Mouse (Mus musculus) embryonic stem cell, embryonic (primary cell): ENCODE results near the gene Slc19a1.

Source experiments
- CTCF ChIA-PET, 4 experiments: fragments of 300-600 bp in 2 of 4; fragments of 350-600 bp in 2 of 4; sonication (Branson Sonifier 250); formaldehyde crosslinking; loops; one replicate each; lab custom pipeline; 2022; ENCODE audit warnings: inconsistent platforms in 2 of 4; lab: Charles Lee
- POLR2A ChIA-PET, 4 experiments: fragments of 300-600 bp in 2 of 4; fragments of 350-600 bp in 2 of 4; sonication (Branson Sonifier 250); formaldehyde crosslinking; loops; one replicate each; lab custom pipeline; 2022; ENCODE audit warnings: antibody characterized with exemption in 4 of 4, inconsistent platforms in 1 of 4; lab: Charles Lee

Gene Slc19a1

DNA sequence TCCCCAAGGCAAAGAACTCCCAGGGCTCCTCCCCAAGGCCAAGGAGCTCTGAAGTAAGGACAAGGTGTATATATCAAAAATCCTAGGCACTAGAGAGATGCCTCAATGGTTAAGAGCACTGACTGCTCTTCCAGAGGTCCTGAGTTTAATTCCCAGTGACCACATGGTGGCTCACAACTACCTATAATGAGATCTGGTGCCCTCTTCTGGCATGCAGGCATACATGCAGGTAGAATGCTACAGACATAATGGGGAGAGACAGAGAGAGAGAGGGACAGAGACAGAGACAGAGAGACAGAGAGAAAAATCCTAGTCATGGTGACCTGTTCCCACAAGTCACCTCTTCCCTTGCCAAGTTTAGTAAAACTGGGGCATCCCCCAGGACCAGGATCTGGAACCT is 32.6 kb downstream of the Slc19a1 start:
- POLR2A ChIA-PET = interaction anchor here in 1 of 4 experiments (0.6 to 4.9 kb wide), 3 partner anchors 13 to 103 kb away, joined by 3 to 32 read pairs (median 5); partner anchors contain the start of gene Pcbp3
- CTCF ChIA-PET = interaction anchor here in 2 of 4 experiments (0.5 to 1.2 kb wide), 3 partner anchors 11 to 229 kb away, joined by 3 to 4 read pairs (median 4); no protein-coding TSS in a partner anchor

DNA sequence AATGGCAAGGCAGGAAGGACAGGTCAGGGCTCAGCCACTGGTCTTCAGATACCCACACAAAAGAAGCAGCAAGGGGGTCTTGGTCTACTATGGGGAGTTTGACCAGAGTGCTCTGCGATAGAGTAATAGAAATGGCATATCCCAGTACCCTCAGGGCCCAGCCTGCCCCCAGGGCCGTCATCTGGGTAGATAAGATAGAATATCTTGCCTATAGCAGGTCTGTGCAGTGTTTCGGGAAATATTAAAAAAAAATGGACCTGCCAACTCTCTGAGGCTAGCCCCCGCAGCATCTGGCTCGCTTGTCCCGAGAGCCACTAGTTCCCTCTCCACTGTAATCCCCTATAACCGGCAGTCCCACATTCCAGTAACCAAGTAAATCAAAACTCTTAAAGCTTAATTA is 36.4 kb downstream of the Slc19a1 start:
- CTCF ChIA-PET = interaction anchor here in 1 of 4 experiments (1.0 kb wide), 1 partner anchor 245 kb away, joined by 3 read pairs; no protein-coding TSS in a partner anchor

DNA sequence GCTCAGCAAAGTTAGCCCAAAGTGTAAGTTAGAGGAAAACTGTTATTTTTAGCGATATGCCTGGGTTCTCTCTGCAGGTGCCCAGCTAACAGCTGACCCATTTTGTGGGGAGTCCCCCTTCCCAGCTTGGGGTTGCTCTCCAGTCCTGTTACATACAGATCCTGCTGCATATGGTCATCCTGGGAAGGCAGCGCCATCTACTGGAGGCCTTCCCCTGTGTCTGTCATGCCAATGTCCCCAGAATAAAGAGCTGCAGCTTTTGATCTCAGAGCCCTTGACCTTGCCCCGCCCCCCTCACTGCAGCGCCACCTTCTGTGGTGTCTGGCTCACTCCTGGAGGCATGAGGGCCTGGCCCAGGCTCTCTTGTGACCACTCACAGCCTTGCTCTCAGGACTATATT is 38.0 kb downstream of the Slc19a1 start:
- CTCF ChIA-PET = interaction anchor here (0.6 to 2.4 kb wide), 31 partner anchors 10 to 952 kb away, joined by 3 to 14 read pairs (median 3); partner anchors contain the start of genes Pcbp3 (in 1 of the 4) and Pofut2 (in 1 of the 4)
- POLR2A ChIA-PET = interaction anchor here in 2 of 4 experiments (0.9 to 1.5 kb wide), 5 partner anchors 12 to 108 kb away, joined by 3 to 5 read pairs (median 3); partner anchors contain the start of gene Pcbp3 (in 1 of the 2)

More for the DNA sequence above, 36.4 kb downstream of the Slc19a1 start:
- POLR2A ChIA-PET = interaction anchor here in 1 of 4 experiments (1.1 kb wide), 1 partner anchor 191 kb away, joined by 3 read pairs; the partner anchor contains the start of gene Pofut2

DNA sequence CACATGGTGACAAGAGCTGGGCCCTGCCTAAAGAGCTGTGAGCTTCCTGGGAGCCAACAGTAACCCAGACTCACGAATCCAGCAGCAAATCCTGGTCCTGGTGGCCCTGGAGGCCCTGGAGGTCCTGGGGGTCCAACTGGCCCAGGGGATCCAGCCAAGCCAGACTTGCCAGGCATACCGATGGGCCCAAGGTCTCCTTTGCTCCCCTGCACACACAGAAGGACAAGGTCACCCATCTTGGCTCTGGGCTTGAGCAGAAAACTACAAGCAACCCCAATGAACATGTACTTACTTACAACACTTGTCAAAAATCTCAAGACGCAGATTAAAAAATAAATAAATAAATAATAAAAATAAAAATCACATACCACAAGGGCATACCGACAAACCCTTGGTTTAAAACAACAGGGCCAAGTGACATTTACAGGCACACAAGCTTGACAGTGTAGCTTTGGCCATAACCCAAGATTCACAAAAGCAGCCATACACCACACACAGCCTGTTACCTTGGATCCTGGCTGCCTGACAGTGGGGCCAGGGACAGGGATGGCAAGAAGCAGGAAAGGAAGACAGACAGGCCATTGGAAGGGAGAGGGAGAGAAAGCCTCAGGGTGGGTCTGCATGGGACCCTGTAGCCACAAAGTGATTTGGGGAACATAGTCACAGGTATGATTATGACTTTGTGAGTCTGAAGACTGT is 42.4 kb downstream of the Slc19a1 start:
- POLR2A ChIA-PET = interaction anchor here in 1 of 4 experiments (0.6 kb wide), 1 partner anchor 19 kb away, joined by 3 read pairs; no protein-coding TSS in a partner anchor

DNA sequence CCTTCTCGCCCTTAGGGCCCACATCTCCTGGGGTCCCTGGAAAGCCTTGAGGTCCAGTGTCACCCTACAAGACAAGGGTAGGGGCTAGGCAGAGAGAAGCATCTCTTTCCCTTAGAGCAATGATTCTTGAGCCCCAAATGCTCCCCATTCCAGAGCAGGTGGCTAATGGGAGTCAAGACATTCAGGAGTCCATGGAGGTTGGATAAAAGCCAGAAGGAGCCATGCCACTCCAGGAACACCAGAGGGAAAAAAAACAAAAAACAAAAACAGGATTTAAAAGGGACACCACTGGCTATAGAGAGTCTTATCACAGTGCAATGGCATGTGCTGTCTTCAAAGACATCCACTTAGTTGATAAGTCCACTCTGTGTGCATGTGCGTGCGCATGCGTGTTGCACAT is 46.4 kb downstream of the Slc19a1 start:
- POLR2A ChIA-PET = no interaction called here
- CTCF ChIA-PET = interaction anchor here in 1 of 4 experiments (1.5 kb wide), 1 partner anchor 52 kb away, joined by 3 read pairs; no protein-coding TSS in a partner anchor

More for the DNA sequence above, 42.4 kb downstream of the Slc19a1 start:
- CTCF ChIA-PET = no interaction called here

DNA sequence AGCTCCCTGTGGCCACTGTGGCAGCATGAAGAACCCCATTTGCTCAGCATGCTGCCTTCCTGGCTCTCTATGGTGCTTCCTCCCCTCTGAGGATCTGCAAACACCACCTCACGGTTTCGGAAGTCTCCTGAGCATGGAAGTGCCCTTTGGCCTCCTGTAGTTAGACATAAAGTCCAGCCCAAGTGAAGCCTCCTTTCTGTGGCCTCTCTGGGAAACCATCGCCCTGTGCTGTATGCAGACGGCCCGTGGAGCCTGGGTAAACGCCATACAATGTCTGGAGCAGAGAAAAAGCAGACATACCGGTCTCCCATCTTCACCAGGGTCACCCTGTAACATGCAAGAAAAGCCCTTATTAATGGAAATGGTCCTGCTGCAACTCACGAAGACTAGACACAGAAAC is 46.9 kb downstream of the Slc19a1 start:
- ChIA-PET CTCF (interaction anchor here in 1 of 4 experiments (1.5 kb wide), 1 partner anchor 52 kb away, joined by 3 read pairs; no protein-coding TSS in a partner anchor), POLR2A (no interaction called here)

DNA sequence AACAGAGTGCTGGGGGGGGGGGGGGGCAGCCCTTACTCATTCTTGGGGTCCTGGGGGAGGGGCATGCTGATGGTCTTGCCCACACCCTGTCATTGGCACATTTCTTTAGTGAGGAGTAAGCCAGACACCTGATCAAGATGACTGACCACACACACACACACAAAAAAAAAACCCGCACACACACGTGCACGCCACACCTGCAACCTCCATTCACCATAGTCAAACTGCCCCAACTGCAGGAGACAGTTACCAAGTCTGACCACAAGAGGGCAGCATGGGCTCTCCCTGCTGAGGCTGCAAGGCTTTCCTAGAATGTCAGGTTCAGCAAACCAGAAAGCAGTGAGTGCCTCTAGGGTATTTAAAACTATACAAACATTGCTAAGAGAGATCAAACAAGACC is 50.4 kb downstream of the Slc19a1 start:
- POLR2A ChIA-PET = interaction anchor here in 1 of 4 experiments (0.6 to 1.5 kb wide), 4 partner anchors 9 to 49 kb away, joined by 3 to 4 read pairs (median 4); no protein-coding TSS in a partner anchor
- CTCF ChIA-PET = interaction anchor here in 3 of 4 experiments (0.7 to 1.4 kb wide), 3 partner anchors 11 to 271 kb away, joined by 3 to 4 read pairs (median 3); no protein-coding TSS in a partner anchor

DNA sequence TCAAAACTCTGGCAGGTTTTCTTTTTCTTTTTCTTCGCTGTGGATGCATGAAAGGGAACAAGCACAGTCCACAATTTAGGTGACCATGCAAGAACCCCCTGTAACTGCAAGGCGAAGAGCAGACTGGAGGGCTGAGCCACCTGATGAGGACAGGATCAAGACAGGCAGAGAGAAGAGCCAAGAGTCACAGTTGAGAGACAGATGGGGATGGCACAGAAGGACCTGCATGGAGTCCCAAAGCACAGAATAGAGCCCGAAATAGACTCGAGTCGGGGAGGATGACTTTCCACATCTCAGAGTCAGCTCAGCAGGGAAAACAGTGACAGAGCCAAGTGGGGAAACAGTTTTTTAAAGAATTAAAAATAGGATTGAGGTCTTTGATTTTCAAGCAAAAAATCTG is 50.9 kb downstream of the Slc19a1 start:
- CTCF ChIA-PET = interaction anchor here in 1 of 4 experiments (1.4 kb wide), 2 partner anchors 48 to 270 kb away, joined by 4 to 5 read pairs; no protein-coding TSS in a partner anchor
- POLR2A ChIA-PET = interaction anchor here in 1 of 4 experiments (1.5 kb wide), 1 partner anchor 10 kb away, joined by 4 read pairs; no protein-coding TSS in a partner anchor

DNA sequence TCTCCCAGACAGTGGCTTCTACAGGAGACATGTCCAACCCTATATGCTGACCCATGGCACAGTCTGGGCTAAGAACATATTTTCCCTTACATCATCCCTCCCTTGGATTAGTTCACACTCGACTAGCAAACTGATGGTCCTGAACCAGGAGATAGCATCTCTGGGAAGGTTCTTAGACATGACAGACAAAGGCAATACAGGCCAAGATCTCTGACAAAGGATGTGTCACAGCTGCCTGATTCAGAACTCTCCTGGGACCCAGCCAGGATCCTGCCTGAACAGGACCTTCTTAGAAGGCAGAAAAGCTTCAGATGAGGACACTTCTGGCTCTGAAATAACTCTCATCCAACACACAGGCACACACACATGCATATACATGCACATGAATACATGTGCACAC is 52.5 kb downstream of the Slc19a1 start:
- POLR2A ChIA-PET = interaction anchor here in 1 of 4 experiments (0.9 kb wide), 1 partner anchor 41 kb away, joined by 3 read pairs; no protein-coding TSS in a partner anchor

DNA sequence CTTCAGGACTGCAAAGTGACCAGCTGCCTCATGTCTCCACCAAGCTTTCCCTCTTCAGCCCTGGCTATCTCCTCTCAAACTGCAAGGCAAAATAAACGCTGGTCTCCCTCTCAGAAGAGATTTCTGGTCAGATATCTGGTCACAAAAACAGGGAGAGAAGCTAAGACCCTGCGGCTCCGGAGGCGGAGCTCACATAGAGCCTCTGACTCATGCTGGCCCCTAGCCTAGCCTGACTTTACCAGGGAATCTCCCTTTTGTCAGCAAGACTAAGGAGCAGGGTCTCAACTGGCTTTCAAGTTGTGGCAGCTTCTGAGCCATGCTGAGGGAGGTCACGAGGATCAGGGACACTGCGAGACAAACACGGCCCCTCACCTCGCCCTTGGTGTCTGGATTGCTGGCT is 57.3 kb downstream of the Slc19a1 start:
- ChIA-PET CTCF (interaction anchor here in 2 of 4 experiments (0.6 to 1.9 kb wide), 8 partner anchors 8 to 1087 kb away, joined by 3 to 13 read pairs (median 3); no protein-coding TSS in a partner anchor), POLR2A (interaction anchor here in 2 of 4 experiments (0.8 to 1.7 kb wide), 4 partner anchors 9 to 75 kb away, joined by 3 to 4 read pairs (median 4); no protein-coding TSS in a partner anchor)

More for the DNA sequence above, 52.5 kb downstream of the Slc19a1 start:
- CTCF ChIA-PET = interaction anchor here in 1 of 4 experiments (0.9 kb wide), 1 partner anchor 17 kb away, joined by 4 read pairs; no protein-coding TSS in a partner anchor

DNA sequence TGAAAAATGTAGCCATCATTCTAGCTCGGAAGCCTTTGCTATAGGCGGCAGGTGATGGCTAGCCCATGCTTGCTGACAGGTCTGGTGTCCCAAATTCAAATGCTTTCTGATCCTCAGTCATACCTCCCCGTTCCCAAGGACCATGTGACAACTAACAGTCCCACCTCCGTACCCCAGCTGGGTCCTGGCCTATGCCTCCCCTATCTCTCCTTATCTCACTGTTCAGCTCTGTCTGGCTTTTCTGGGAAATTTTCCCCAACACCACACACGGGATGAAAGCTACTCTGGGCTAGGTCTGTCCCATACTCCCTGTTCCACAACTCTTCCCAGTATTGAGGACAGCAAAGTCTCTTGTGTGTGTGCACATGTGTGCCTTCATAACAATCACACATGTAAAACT is 58.0 kb downstream of the Slc19a1 start:
- ChIA-PET CTCF (interaction anchor here in 3 of 4 experiments (0.6 to 1.9 kb wide), 6 partner anchors 20 to 1088 kb away, joined by 3 to 13 read pairs (median 3); no protein-coding TSS in a partner anchor), POLR2A (no interaction called here)

DNA sequence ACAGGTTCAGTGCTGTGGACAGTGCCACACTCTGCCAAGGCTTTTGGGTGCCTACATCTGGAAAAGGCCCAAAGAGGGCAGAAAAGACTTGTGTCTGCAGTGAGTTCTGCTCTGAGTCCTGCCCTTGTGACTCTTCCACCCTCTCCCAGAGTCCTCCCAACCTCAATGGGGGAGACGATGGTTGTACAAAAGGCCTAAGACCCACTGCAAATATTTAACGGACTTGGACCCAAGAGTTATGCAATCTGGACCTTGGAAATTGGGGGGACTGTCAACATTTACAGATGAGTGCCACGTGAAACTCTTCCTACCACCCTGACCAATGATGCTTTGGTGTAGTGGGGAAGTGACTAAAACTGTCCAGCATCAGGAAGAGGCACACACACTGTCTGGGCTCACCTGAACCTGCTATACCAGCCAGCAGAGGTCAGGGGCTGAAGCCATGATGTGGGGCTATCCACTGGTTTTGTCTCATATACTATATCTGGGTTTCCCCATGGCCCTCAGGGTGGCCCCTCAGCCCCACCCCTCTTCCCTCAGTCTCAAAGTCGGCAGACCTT is 59.6 kb downstream of the Slc19a1 start:
- ChIA-PET CTCF (no interaction called here), POLR2A (no interaction called here)

DNA sequence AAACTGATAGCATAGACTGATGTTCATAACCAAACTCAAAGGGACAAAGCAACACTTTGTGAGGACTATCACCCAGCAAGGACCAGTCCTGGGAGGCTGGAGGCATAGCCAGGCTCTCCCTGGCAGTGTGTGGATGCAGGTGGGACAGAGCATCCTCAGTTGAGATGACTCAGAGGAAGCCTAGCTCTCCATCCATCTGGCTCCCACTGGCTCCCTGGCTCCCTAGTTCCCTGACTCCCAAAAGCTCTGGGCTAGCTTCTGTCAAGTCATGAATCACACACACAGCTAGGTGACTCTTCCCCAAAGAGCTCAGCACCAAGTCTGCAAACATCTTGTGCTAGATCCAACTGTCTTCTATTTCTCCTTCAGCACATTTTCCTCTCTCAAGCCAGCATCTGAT is 61.8 kb downstream of the Slc19a1 start:
- ChIA-PET CTCF (interaction anchor here in 2 of 4 experiments (0.6 to 1.1 kb wide), 3 partner anchors 12 to 37 kb away, joined by 3 read pairs; no protein-coding TSS in a partner anchor), POLR2A (interaction anchor here in 2 of 4 experiments (0.6 to 1.3 kb wide), 4 partner anchors 10 to 89 kb away, joined by 3 to 5 read pairs (median 3); no protein-coding TSS in a partner anchor)

DNA sequence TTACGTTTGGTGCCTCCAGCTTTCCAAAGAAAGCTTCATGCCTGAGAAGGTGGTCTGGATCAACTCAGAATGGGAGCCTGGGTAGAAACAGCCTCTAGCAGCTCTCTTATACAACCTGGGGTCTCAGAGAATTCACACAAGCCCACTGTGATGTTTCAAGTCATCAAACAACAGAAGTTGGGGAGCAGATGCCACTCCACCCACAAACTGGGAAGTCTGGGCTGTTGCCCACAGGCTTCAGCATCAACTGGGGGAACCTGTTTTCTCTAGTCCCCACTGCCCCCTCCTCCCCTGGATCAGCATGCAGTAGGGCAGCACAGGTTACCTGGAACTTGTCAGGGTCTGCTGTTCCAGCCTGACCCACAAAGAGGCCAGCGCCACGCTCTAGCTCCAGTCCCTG is 63.6 kb downstream of the Slc19a1 start:
- CTCF ChIA-PET = interaction anchor here in 3 of 4 experiments (0.9 to 3.6 kb wide), 4 partner anchors 26 to 447 kb away, joined by 3 to 12 read pairs (median 3); no protein-coding TSS in a partner anchor
- POLR2A ChIA-PET = interaction anchor here in 2 of 4 experiments (1.0 to 1.2 kb wide), 2 partner anchors 21 to 68 kb away, joined by 3 read pairs; no protein-coding TSS in a partner anchor

DNA sequence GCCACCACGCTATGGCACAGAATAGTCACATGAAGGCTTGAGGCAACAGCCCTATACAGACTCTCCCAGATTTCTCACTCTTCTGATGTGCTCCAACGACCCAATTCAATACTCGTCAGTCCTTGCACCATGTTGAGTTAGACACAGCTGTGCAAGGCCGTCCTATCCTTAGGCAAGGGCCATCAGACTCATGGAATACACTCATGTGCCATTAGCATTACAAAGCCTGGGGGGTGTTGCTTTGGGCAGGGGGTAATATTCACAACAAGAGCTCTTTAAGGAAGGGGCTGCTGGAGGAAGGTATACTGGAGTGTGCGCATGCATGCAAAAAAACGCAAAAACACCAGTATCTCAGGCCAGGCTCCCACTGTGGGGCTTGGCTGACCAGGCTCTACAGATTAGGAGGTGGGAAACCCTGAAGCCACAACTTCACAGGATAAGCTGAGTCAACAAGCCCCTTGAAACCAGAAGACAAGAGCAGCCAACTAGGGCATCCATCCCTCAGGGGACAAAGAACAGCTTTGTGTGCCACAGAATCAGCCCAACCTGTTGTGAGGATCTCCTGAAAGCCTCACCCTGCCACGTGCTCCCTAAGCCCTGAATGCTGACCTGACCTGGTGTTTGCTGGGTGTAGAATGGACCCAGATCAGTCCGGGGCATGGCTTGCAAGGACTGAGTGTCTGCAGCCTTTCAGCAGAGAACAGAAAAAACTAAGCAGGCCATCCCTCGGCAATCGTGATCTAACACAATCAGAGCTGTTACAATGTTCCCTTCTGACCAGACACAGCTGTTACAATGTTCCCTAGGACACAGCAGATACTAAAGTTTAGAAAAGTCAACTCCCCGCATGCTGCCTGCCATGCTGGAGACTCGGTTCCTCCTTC is 65.2 kb downstream of the Slc19a1 start:
- ChIA-PET CTCF (interaction anchor here (0.5 to 3.6 kb wide), 13 partner anchors 8 to 1229 kb away, joined by 3 to 12 read pairs (median 3); no protein-coding TSS in a partner anchor), POLR2A (interaction anchor here in 3 of 4 experiments (0.7 to 1.7 kb wide), 9 partner anchors 8 to 164 kb away, joined by 3 to 7 read pairs (median 3); no protein-coding TSS in a partner anchor)

DNA sequence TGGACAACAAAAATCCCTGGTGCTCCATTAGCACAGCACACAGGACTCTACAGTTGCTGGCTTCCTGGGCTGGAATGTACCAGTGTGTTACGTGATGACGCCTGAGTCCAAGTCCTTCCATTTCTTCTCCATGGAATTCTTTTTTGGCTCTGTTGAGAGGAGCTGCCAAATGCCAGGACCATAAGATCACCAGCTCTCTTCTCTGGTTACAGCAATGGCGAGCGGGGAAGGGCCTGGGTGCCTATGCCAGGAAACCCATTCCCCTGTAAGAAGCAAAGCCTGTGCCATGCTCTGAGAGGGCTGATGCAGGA is 65.8 kb downstream of the Slc19a1 start:
- CTCF ChIA-PET = interaction anchor here in 3 of 4 experiments (0.5 to 3.6 kb wide), 7 partner anchors 16 to 641 kb away, joined by 3 to 12 read pairs (median 3); no protein-coding TSS in a partner anchor
- POLR2A ChIA-PET = interaction anchor here in 2 of 4 experiments (0.9 to 1.3 kb wide), 5 partner anchors 9 to 163 kb away, joined by 3 to 7 read pairs (median 4); no protein-coding TSS in a partner anchor

DNA sequence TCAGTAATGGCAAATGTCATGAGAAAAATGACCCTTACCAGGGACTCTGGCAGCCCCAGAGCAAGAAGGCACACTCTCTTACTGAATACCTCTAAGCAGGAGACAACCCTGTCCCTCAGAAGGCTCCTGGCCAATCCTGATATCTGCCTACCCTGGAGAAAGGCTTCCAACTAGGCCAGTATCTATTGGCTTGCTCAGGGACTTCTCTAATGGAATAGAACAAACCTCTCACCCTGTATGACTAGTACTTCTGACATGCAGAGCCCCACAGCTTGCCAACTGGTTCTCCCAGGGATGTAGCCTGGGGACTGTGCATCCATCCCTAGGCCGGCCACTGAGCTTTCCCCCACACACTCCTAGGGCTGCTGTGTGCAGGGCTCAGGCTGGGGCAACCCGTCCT is 66.6 kb downstream of the Slc19a1 start:
- ChIA-PET POLR2A (no interaction called here), CTCF (interaction anchor here in 1 of 4 experiments (0.8 to 3.6 kb wide), 2 partner anchors 17 to 33 kb away, joined by 3 to 12 read pairs; no protein-coding TSS in a partner anchor)
